Mouse (Mus musculus) forelimb bud, embryonic 11.5 days (tissue): ENCODE data around the gene Echdc3.

Experiments used
- DNase-seq: peaks from one replicate; pipeline ENCODE4 v3.0.0-alpha.2; 2012; ENCODE audit warnings: low read depth, low spot score

Echdc3 gene

GRCm38 (mm10) chr2:6226361-6227058, 13.7 kb upstream of the Echdc3 start:
- DNase-seq: no peak

DNA sequence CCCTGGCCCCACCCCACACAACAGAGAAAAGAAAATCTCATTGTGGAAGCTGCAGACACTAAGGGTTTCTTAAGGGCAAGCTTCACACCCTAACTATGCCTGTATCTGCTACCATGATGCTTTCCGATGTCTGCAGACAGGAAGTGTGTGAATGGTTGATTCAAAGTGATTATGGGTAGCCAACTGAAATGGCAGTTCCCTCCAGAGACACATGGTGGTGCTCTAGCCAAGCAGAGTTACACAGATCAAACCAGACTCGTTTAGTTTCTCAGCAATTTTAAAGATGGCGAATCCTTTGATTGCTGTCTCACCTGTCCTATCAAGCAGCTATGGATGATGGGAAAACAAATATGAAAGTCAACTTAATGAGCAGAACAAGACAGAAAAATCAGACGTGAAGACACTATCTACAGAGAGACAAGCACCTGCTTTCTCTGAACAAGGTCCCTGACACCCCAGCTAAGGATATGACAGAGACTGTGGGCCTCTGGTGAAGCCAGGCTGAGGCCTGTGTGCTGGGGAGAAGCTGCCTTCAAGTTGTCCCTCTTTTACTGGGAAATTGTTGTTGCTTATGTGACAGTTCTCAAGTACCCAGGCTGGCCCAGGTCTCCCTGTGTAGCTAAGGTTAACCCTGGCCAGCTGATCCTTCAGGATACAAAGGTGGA, 7.4 kb upstream of the Echdc3 start:
- DNase-seq: peak; percentile 59

DNA sequence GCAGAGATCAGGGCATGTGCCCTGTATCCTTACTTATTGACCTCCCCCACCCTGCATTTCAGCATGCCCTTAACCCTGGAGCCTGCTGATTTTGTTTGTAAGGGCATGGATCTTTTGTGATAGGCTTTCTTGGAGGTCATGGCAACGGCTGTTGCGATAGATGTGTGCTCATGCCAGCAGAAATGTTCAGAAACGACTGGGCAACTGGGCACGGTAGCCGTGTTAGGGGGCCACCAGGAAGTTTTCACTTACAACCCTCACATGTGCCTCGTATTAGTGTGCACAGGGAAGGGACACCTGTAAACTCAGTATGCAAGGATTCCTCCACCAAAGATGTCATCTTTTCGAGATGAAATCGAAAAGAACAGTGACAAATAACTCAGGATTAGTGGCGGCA, 508 bp downstream of the Echdc3 start:
- peak; percentile 13 for DNase-seq

DNA sequence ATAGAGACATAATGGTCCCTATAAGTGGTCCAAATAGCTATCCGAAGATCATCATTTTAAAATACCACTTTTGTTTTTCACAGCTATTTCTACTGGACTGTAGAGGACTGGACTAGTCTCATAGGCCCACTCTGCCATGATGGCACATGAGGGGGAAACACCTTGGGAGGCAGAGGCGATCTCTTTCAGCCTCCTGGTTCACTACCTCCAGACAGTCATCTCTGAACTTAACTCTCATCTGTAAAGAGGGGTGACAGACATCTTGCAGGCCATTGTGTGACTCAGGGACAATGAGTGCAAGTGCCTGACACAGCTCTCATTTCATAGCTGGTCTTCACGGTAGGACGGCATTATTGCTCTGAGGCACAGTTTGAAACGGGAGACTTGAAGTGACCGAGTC, 2.0 kb downstream of the Echdc3 start:
- DNase-seq: no peak

DNA sequence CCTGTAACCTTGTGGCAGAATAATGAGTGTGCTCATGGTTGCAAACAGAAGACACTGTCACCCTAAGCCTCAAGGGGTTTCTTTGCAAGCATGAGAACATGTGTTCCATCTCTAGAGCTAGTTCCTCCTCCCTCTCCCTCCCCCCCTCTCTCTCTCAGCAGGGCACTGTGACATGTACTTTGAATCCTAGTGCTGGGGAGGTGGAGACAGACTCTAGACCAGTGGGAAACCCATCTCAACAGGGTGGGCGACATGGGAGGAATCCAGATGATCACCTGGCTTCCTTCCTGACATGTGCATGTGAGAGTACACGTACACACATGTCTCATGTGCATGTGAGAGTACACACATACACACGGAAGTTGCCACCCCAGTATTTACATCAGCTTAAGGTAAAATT, 3.1 kb downstream of the Echdc3 start:
- no peak for DNase-seq

GRCm38 (mm10) chr2:6209116-6209515, 3.7 kb downstream of the Echdc3 start:
- DNase-seq: no peak

- no peak for DNase-seq
Observed at GRCm38 (mm10) chr2:6207736-6208135, 5.1 kb downstream of the Echdc3 start.

DNA sequence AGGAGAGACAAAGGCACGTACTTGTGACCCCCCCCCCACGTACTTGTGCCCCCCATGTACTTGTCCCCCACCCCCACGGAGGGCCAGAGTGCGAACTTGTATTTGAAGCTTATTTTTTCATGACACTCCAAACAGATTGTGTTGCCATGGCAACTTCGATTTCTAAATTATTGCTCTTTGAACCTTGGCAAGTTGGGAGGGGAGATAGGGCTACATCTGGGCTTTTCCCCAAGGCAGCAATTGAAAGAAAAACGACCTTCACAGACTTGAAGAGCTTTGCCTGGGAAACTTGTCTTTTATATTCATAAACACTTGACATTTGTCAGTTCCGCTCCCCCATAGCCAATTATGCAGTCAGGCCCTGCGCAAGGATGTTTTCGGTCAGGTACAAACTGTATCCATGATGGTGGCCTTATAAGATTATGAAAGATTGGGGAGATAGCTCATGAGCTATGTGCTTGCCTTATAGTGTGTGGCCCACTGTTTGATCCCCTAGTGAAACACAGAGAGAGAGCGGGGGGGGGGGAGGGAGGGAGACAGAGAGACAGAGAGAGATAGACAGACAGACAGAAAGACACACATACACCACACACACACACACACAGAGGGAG, 16.4 kb downstream of the Echdc3 start:
- DNase-seq: peak; percentile 46

GRCm38 (mm10) chr2:6195468-6196239, 17.2 kb downstream of the Echdc3 start:
- DNase-seq: no peak

DNA sequence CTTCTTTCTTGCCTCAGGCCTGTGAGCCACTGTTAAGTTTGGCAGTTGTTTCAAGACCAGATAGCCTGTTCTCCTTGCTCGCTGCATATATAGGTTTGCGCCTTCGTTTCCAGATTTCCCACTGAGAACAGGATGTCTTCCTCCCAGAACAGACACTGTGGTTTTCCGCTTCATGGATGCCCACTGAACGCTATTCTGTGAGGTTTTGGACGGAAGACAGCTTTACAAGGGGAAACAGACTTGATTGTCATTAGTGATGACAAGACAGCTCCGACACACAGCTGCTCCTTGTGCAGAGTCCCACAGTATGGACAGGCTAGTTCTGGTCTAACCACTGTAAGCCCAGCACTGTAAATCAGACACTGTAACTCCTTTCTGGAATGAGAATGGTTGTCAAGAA, 18.3 kb downstream of the Echdc3 start:
- no peak for DNase-seq

DNA sequence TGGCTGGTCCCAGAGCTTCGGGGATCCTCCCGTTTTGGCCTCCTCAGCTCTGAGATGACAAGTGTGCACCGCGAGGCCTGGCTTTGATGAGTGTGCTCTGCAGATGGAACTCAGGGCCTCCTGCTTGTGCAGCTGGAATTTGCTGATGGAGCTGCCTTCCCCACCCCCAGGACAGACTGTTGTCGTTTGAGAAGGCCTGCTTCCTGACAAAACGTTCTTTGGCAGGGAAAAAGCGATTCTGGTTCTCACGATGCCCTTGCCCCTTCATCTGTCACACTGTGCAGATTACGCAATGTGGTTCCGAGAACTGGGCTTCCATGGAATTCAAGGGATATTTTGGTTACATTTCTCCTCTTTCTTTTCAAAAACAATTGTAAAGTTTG, 19.3 kb downstream of the Echdc3 start:
- DNase-seq: no peak

GRCm38 (mm10) chr2:6192820-6193590, 19.8 kb downstream of the Echdc3 start:
- peak; percentile 81 for DNase-seq

DNA sequence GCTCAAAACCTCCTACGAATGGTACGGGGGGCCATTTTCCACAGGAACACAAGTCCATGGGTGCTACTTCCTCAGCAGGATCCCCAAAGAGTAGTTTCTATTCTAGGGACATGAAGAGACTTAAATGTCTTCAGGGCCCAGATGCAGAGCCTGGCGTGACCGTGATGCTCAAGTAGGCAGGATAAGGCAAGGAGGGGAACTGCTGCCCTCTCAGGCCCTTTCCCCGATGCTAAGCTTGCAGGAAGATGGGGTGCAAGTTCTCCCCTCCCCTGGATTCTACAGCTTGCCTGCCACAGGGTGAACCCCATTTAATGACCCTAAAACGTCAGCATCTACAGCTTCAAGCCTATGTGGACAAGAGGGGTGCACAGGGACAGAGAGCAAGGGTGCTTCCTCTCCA, 22.8 kb downstream of the Echdc3 start:
- no peak for DNase-seq

DNA sequence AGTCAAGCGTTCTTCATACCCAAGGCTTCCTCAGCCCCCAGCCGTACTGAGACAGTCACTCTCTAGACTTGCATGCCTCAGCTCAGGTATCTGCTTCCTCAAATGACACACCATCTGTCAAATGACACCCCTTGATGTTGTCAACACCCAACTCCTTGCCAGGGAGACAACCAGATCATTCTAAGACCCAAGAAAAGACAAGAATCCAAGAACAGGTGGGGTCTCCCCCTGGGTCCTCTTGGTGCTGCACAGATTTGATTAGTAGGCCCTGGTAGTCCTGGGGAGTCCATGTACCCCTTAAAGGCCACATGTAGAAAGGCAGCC, 23.2 kb downstream of the Echdc3 start:
- DNase-seq: no peak

DNA sequence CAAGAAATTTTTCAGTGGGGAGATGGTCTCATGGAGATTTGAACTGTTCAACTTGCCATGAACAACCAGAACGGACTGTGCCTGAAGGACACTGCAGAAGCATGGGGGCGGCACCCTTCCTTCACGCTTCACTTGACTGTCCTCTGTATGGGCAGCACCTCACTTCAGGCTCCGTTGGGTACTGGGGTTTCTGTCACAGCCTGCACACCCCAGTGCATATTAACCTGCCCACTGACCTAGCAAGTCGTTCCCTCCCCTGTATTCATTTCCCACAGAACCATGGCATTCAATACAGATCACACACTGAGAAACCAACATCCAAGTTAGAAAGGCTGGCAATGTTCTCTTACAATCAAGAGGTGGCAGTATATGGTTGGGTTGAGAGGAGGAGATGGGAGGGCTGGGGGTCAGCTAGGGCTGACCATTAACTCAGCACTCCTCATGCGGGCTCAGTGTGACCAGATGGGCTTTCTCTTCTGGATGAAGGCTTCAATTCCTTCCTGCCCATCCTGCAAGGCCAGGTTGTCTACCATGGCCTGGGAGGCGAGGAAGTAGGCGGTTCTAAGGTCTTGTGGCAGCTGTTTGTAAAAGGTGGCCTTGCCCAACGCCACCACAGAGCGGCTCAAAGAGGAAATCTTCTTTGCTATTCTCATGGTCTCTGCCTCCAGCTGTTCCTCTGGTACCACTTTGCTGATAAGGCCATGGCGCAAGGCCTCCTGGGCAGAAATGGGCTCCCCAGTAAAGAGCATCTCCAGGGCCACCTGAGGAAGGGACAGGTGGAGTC, 23.8 kb downstream of the Echdc3 start:
- DNase-seq: no peak

GRCm38 (mm10) chr2:6187418-6187817, 25.4 kb downstream of the Echdc3 start:
- no peak for DNase-seq

GRCm38 (mm10) chr2:6186913-6187312, 25.9 kb downstream of the Echdc3 start:
- no peak for DNase-seq

DNA sequence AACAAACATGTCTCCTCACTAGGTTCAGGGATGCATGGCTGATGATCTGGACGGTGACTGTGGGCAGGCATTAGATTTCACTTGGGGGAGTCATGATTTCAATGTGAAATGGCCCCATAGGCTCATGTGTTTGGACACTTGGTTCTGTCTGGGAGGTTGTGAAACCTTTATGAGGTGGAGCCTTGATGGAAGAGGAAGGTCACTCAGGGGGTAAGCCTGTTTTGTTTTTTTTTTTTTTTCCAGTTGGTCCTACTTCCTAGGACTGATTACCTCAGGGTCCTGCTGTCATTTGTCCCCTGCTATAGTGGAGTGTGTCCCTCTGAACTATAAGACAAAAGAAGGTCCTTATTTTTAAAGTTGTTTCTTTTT, 33.1 kb downstream of the Echdc3 start:
- no peak for DNase-seq

GRCm38 (mm10) chr2:6178901-6179748, 33.7 kb downstream of the Echdc3 start:
- DNase-seq: peak; percentile 85

DNA sequence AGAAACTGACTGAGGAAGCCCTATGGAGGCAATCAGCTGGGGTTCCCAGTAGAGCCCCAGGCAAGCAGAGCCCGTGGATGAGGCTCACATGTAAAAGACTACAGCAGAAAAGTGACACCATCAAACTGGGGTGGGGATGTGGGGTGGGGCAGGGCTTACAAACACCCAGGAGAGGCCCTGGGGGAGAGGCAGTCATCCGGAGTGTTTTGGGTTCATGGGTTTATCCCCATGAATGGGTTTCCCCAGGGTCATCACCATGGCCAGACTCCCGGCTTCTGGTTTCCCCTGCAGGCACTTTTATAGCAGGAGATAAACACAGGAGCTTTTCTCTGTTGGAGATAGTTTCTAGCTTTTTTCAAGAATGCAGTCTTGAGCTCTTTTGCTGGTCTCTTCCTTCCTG, 39.8 kb downstream of the Echdc3 start:
- no peak for DNase-seq
